Mouse (Mus musculus) testis, adult 2 months (tissue): ENCODE results near the gene Tanc1.

Source experiments
- CTCF ChIP-seq: fragments of 200-500 bp; IDR thresholded peaks from 2 replicates; pipeline ENCODE4 v1.5.1; 2012; ENCODE audit warnings: low read depth, mild to moderate bottlenecking, inconsistent platforms, low read length, moderate library complexity; ENCODE audit not compliant: control insufficient read depth, insufficient read depth, insufficient replicate concordance
- POLR2A ChIP-seq: fragments of 200-500 bp; IDR thresholded peaks from 2 replicates; pipeline ENCODE4 v1.6.1; 2012; ENCODE audit warnings: low read depth, mild to moderate bottlenecking, inconsistent platforms, low read length, moderate library complexity; ENCODE audit not compliant: control insufficient read depth

DNA sequence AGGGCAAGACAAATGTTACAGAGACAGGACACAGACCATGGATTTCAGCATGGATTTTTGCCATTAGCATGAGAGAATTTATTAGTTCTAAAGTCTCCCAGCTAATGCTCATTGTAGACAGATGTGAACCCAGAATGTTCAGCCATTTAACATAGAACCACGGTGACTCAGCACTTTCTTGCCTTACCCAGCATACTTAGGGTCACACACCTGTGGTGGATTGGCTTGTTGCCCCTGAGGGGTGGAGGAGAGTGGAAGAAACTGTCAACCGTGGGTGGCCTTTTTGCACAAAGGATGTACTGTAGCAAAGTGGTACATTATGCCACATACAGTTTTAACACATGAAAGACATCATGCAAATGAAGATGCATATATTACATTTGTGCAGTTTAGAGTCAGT lies 5.0 kb downstream of the Tanc1 start:
- TF ChIP-seq CTCF (no peak), POLR2A (no peak)
